Mouse (Mus musculus): ENCODE data around the gene Otos. TPM values are rescaled to one million over a fixed set of nuclear protein-coding genes. Genes with fewer than 3 reads are reported as not detected.
A peak's percentile ranks its signal among the peaks of the same experiment; 100 is the strongest.

Gene Otos
- total and polyA plus RNA-seq, 2 experiments from 2014 or later, result 0.88 TPM; not detected in 1

DNA sequence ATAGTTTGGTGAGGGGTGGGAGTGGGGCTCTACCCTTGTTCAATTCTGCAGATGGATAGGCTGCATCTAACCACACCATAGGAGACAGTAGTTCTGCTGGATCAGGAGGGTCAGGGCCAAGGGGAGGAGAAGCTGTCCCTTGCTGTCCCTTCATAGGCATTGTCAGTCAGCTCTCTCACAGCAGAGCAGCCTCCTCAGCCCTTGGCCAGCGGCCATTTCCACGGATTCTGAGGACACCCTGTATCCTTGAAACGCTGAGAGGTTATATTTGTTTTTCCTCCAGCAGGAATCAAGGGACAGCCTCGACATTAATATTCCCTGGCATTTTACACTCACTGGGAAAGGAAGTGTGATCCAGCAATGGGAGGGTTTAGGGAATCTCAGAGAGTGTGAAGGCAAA lies 30.3 kb downstream of the Otos start:
- 47% methylated on average over 4 of the region's 4 CpGs for WGBS

GRCm38 (mm10) chr1:92617488-92617887 lies 31.2 kb downstream of the Otos start, which contains the start of gene Olfr12:
Olfr12 (plus strand) TSS chr1:92617788.
- WGBS, result 56% methylated on average over 2 of the region's 2 CpGs
- Histone ChIP-seq H3K27ac (no peak within 1 kb of the TSS), H3K9ac (replicated peaks; ENCODE audit: low read length) (no peak within 1 kb of the TSS), H3K4me3 (ENCODE audit: low read length) (no peak within 1 kb of the TSS), H3K4me2 (ENCODE audit: low read depth, low read length) (no peak within 1 kb of the TSS), H3K4me1 (ENCODE audit: insufficient read depth, low read length) (no peaks in the 10 kb centered on the region), H3K9me3 (ENCODE audit: low read length) (no peaks in the 10 kb centered on the region), H3K27me3 (ENCODE audit: insufficient read depth, low read length) (no peaks in the 10 kb centered on the region), H3K36me3 (ENCODE audit: insufficient read depth, low read length) (no peaks in the 10 kb centered on the region)
- DNase-seq (ENCODE audit: low spot score) (no peak), ATAC-seq (no peak)
- TF ChIP-seq CTCF (IDR thresholded peaks at IDR 0.05; ENCODE audit: low read depth), result no peak

More for the DNA sequence above, 30.3 kb downstream of the Otos start:
- Histone ChIP-seq H3K4me1 (ENCODE audit: insufficient read depth, low read length) (no peaks in the 10 kb centered on the region), H3K9me3 (ENCODE audit: low read length) (no peaks in the 10 kb centered on the region), H3K27ac (no peak overlapping the region), H3K36me3 (ENCODE audit: insufficient read depth, low read length) (no peaks in the 10 kb centered on the region), H3K27me3 (ENCODE audit: insufficient read depth, low read length) (no peaks in the 10 kb centered on the region), H3K9ac (replicated peaks; ENCODE audit: low read length) (no peak overlapping the region), H3K4me3 (ENCODE audit: low read length) (no peak overlapping the region), H3K4me2 (ENCODE audit: low read depth, low read length) (no peak overlapping the region)
- no peak for TF ChIP-seq CTCF (IDR thresholded peaks at IDR 0.05; ENCODE audit: low read depth)
- no peak for DNase-seq (ENCODE audit: low spot score)
- ATAC-seq, result no peak

- ATAC-seq, result no peak
- Histone ChIP-seq H3K27me3 (ENCODE audit: insufficient read depth, low read length) (no peaks in the 10 kb centered on the region), H3K36me3 (ENCODE audit: insufficient read depth, low read length) (no peaks in the 10 kb centered on the region), H3K27ac (no peak overlapping the region), H3K4me2 (ENCODE audit: low read depth, low read length) (no peak overlapping the region), H3K9ac (replicated peaks; ENCODE audit: low read length) (no peak overlapping the region), H3K4me3 (ENCODE audit: low read length) (no peak overlapping the region), H3K9me3 (ENCODE audit: low read length) (no peaks in the 10 kb centered on the region), H3K4me1 (ENCODE audit: insufficient read depth, low read length) (no peaks in the 10 kb centered on the region)
- WGBS, result 86% methylated on average over 1 of the region's 1 CpGs
- no peak for TF ChIP-seq CTCF (IDR thresholded peaks at IDR 0.05; ENCODE audit: low read depth)
- no peak for DNase-seq (ENCODE audit: low spot score)
Measured at GRCm38 (mm10) chr1:92616046-92616445, 32.6 kb downstream of the Otos start.

- Histone ChIP-seq H3K9me3 (ENCODE audit: low read length) (no peaks in the 10 kb centered on the region), H3K4me1 (ENCODE audit: insufficient read depth, low read length) (no peaks in the 10 kb centered on the region), H3K36me3 (ENCODE audit: insufficient read depth, low read length) (no peaks in the 10 kb centered on the region), H3K4me3 (ENCODE audit: low read length) (no peak overlapping the region), H3K27ac (no peak overlapping the region), H3K9ac (replicated peaks; ENCODE audit: low read length) (no peak overlapping the region), H3K4me2 (ENCODE audit: low read depth, low read length) (no peak overlapping the region), H3K27me3 (ENCODE audit: insufficient read depth, low read length) (no peaks in the 10 kb centered on the region)
- peak; percentile 77 for TF ChIP-seq CTCF (IDR thresholded peaks at IDR 0.05; ENCODE audit: low read depth)
- DNase-seq (ENCODE audit: low spot score) (peak; percentile 84), ATAC-seq (peak; percentile 64; the same call in 1 of the 2 replicates)
- WGBS, result 5% methylated on average over 1 of the region's 1 CpGs
Measured at GRCm38 (mm10) chr1:92614516-92614915, 34.1 kb downstream of the Otos start.

DNA sequence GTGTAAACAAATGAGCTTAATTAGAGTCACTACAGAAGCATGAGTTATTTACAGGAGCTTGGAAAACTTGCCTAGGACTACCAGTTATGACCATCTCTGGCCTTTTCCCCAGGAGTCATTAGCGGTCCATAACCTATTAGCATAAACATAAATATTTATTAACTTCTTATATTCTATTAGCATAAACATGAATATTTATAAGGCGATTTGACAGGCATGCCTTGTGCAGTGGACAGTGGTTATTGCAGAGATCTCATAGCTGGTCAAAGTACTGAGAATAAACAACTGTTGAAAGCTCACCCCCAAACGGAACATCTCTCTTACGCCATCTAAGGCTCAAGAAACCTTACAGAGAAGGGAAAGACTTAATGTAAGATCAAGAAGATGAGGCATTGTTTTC lies 35.5 kb downstream of the Otos start:
- WGBS, result 28% methylated on average over 4 of the region's 4 CpGs
- Histone ChIP-seq H3K9ac (replicated peaks; ENCODE audit: low read length) (no peak overlapping the region), H3K27me3 (ENCODE audit: insufficient read depth, low read length) (no peaks in the 10 kb centered on the region), H3K27ac (no peak overlapping the region), H3K9me3 (ENCODE audit: low read length) (no peaks in the 10 kb centered on the region), H3K4me1 (ENCODE audit: insufficient read depth, low read length) (no peaks in the 10 kb centered on the region), H3K36me3 (ENCODE audit: insufficient read depth, low read length) (no peaks in the 10 kb centered on the region), H3K4me2 (ENCODE audit: low read depth, low read length) (no peak overlapping the region), H3K4me3 (ENCODE audit: low read length) (no peak overlapping the region)
- ATAC-seq, result no peak
- no peak for DNase-seq (ENCODE audit: low spot score)
- no peak for TF ChIP-seq CTCF (IDR thresholded peaks at IDR 0.05; ENCODE audit: low read depth)

GRCm38 (mm10) chr1:92611008-92611407 lies 37.6 kb downstream of the Otos start:
- peak; percentile 45 for ATAC-seq
- Histone ChIP-seq H3K9ac (replicated peaks; ENCODE audit: low read length) (no peak overlapping the region), H3K4me3 (ENCODE audit: low read length) (no peak overlapping the region)

DNA sequence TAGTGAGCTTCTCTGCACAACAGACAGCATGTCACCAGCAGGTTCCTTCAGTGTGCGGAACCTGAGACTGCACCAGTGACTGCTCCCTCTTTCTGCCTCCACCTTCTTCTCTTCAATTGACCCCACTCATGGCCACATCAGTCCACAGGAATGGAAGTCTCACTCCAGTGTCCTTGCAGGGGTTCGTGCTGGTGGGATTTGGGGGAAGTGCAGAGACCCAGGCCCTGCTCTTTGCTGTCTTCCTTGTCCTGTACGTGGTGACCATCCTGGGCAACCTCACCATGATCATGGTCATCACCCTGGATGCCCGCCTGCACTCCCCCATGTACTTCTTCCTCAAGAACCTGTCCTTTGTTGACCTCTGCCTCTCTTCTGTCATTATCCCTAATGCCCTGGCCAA lies 40.9 kb downstream of the Otos start:
- no peaks in the 10 kb centered on the region for H3K36me3 ChIP-seq (ENCODE audit: insufficient read depth, low read length)
- TF ChIP-seq CTCF (IDR thresholded peaks at IDR 0.05; ENCODE audit: low read depth), result no peak
- no peak overlapping the region for H3K27ac ChIP-seq
- no peaks in the 10 kb centered on the region for H3K4me1 ChIP-seq (ENCODE audit: insufficient read depth, low read length)
- ATAC-seq (no peak), DNase-seq (ENCODE audit: low spot score) (no peak)
- no peak overlapping the region for H3K9ac ChIP-seq (replicated peaks; ENCODE audit: low read length)
- no peaks in the 10 kb centered on the region for H3K9me3 ChIP-seq (ENCODE audit: low read length)
- H3K4me3 ChIP-seq (ENCODE audit: low read length), result no peak overlapping the region
- WGBS, result 80% methylated on average over 4 of the region's 4 CpGs
- no peak overlapping the region for H3K4me2 ChIP-seq (ENCODE audit: low read depth, low read length)
- H3K27me3 ChIP-seq (ENCODE audit: insufficient read depth, low read length), result no peaks in the 10 kb centered on the region

More at GRCm38 (mm10) chr1:92611008-92611407, 37.6 kb downstream of the Otos start:
- Histone ChIP-seq H3K27me3 (ENCODE audit: insufficient read depth, low read length) (no peaks in the 10 kb centered on the region), H3K4me1 (ENCODE audit: insufficient read depth, low read length) (no peaks in the 10 kb centered on the region), H3K9me3 (ENCODE audit: low read length) (no peaks in the 10 kb centered on the region), H3K36me3 (ENCODE audit: insufficient read depth, low read length) (no peaks in the 10 kb centered on the region), H3K4me2 (ENCODE audit: low read depth, low read length) (no peak overlapping the region), H3K27ac (no peak overlapping the region)
- DNase-seq (ENCODE audit: low spot score), result peak; percentile 85
- TF ChIP-seq CTCF (IDR thresholded peaks at IDR 0.05; ENCODE audit: low read depth), result peak; percentile 92
- 4% methylated on average over 5 of the region's 5 CpGs for WGBS

Measured in hindbrain, postnatal 0 days (tissue).